Comparison of ENCODE assay signal across 8 mouse cellular contexts in the genomic region with DNA sequence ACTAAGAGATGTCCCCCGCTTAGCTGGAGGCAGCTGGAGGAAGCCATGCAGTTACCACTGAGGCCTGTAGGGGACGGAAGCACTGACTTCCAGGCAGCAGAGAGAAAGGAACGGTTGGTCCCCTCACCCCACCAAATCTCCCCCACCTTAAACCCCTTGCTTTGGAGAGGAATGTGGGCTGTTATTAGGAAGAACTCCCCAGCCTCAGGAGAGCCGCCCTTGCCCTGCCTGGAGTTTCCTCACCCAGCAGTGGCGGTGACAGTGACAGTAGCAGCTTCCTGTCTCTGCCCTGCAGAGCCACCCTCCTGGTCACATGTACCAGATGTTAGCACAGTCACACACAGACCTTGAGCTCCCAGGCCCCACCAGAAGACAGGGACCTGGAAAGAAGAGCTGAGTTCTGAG. TPM values are rescaled to one million over a fixed set of nuclear protein-coding genes. Genes with fewer than 3 reads are reported as not detected.
DNase-seq lines count a peak whose midpoint lies in the region; ATAC-seq and TF ChIP-seq lines count a peak whose summit lies in the region.

No protein-coding gene starts in this region.

- no peak overlapping the region for H3K27ac ChIP-seq in kidney, embryonic 16.5 days (ENCODE audit: low read length)
- peak overlapping the region; percentile 11; the same call in 1 of the 2 replicates for H3K27ac ChIP-seq in liver, postnatal 0 days (ENCODE audit: low read depth)
- H3K27ac ChIP-seq in thymus, adult 2 months (ENCODE audit: control insufficient read depth, insufficient read depth, low read length) = no peak overlapping the region
- no peak overlapping the region for H3K27ac ChIP-seq in forebrain, embryonic 13.5 days

- H3K4me1 ChIP-seq in kidney, embryonic 16.5 days (ENCODE audit: insufficient read depth, low read length) = peaks cover 18% of the 10 kb centered on the region
- peaks cover 6% of the 10 kb centered on the region; the same call in 1 of the 2 replicates for H3K4me1 ChIP-seq in liver, postnatal 0 days (ENCODE audit: insufficient read depth)
- peaks cover 12% of the 10 kb centered on the region for H3K4me1 ChIP-seq in thymus, adult 2 months (replicated peaks; ENCODE audit: control insufficient read depth, insufficient read depth, low read length)
- H3K4me1 ChIP-seq in forebrain, embryonic 13.5 days = peaks cover 9% of the 10 kb centered on the region

- H3K9me3 ChIP-seq in kidney, embryonic 16.5 days (ENCODE audit: low read length) = no peaks in the 10 kb centered on the region
- no peaks in the 10 kb centered on the region for H3K9me3 ChIP-seq in liver, postnatal 0 days (ENCODE audit: low read length)
- no peaks in the 10 kb centered on the region for H3K9me3 ChIP-seq in forebrain, embryonic 13.5 days (replicated peaks)

- peak; percentile 68 for TF ChIP-seq CTCF in liver, postnatal 0 days (IDR thresholded peaks at IDR 0.05; ENCODE audit: low read depth)
- TF ChIP-seq CTCF in thymus, adult 2 months (IDR thresholded peaks at IDR 0.05; ENCODE audit: borderline replicate concordance, control insufficient read depth, extremely low read depth, insufficient read depth, low read length, poor library complexity) = peak; percentile 82

- no peak for TF ChIP-seq POLR2A in thymus, adult 2 months (IDR thresholded peaks at IDR 0.05; ENCODE audit: control insufficient read depth, extremely low read depth, insufficient read depth, low read length, poor library complexity)

- H3K4me3 ChIP-seq in kidney, embryonic 16.5 days (ENCODE audit: low read length) = no peak overlapping the region
- no peak overlapping the region for H3K4me3 ChIP-seq in liver, postnatal 0 days (ENCODE audit: low read depth, low read length)
- no peak overlapping the region for H3K4me3 ChIP-seq in thymus, adult 2 months (ENCODE audit: control insufficient read depth, insufficient read depth, low read length)
- H3K4me3 ChIP-seq in forebrain, embryonic 13.5 days = no peak overlapping the region

- WGBS in kidney, embryonic 16.5 days = 37% methylated on average over 5 of the region's 5 CpGs
- WGBS in liver, postnatal 0 days (ENCODE audit: insufficient replicate concordance) = 12% methylated on average over 5 of the region's 5 CpGs
- WGBS in thymus, adult 2 months = 15% methylated on average over 5 of the region's 5 CpGs
- WGBS in forebrain, embryonic 13.5 days = 28% methylated on average over 5 of the region's 5 CpGs

- H3K4me2 ChIP-seq in kidney, embryonic 16.5 days (replicated peaks; ENCODE audit: low read depth, low read length) = no peak overlapping the region
- 0 out of 2 replicates have a peak overlapping the region, but pooled peaks have one; percentile 27 for H3K4me2 ChIP-seq in liver, postnatal 0 days (ENCODE audit: low read depth, low read length)
- H3K4me2 ChIP-seq in forebrain, embryonic 13.5 days = no peak overlapping the region

- no peaks in the 10 kb centered on the region for H3K36me3 ChIP-seq in kidney, embryonic 16.5 days (ENCODE audit: insufficient read depth, low read length)
- no peaks in the 10 kb centered on the region for H3K36me3 ChIP-seq in liver, postnatal 0 days (replicated peaks; ENCODE audit: insufficient read depth, low read length)
- no peaks in the 10 kb centered on the region for H3K36me3 ChIP-seq in thymus, adult 2 months (ENCODE audit: control insufficient read depth, insufficient read depth, low read length)
- no peaks in the 10 kb centered on the region for H3K36me3 ChIP-seq in forebrain, embryonic 13.5 days (ENCODE audit: poor library complexity, severe bottlenecking)

- TF ChIP-seq EP300 in liver, postnatal 0 days (IDR thresholded peaks at IDR 0.05; ENCODE audit: low read depth) = no peak

- ATAC-seq in kidney, embryonic 16.5 days (ENCODE audit: low FRiP score, low TSS enrichment) = no peak
- peak; percentile 48; the same call in 1 of the 2 replicates for ATAC-seq in liver, postnatal 0 days
- ATAC-seq in forebrain, embryonic 13.5 days = no peak

- no peak overlapping the region for H3K9ac ChIP-seq in kidney, embryonic 16.5 days (replicated peaks; ENCODE audit: low read length)
- no peak overlapping the region for H3K9ac ChIP-seq in liver, postnatal 0 days (replicated peaks)
- H3K9ac ChIP-seq in forebrain, embryonic 13.5 days = no peak overlapping the region

- H3K27me3 ChIP-seq in kidney, embryonic 16.5 days (ENCODE audit: insufficient read depth, low read length) = peaks cover 10% of the 10 kb centered on the region
- H3K27me3 ChIP-seq in liver, postnatal 0 days (ENCODE audit: insufficient read depth, low read length) = 0 out of 2 replicates have a peak, but pooled peaks cover 4% of the 10 kb centered on the region
- no peaks in the 10 kb centered on the region for H3K27me3 ChIP-seq in thymus, adult 2 months (ENCODE audit: control insufficient read depth, insufficient read depth, low read length)
- H3K27me3 ChIP-seq in forebrain, embryonic 13.5 days = peaks cover 40% of the 10 kb centered on the region

- DNase-seq in kidney, adult 18-20 months = peak; percentile 32
- peak; percentile 53 for DNase-seq in CD4-positive helper T cell, adult 2 months (ENCODE audit: low read depth, low spot score)
- DNase-seq in T-cell, adult 2 months (ENCODE audit: low spot score) = peak; percentile 59
- peak; percentile 53 for DNase-seq in liver, postnatal 0 days
- DNase-seq in thymus, adult 2 months = peak; percentile 51
- DNase-seq in urinary bladder, postnatal 4 days (ENCODE audit: low spot score in 2 of 2) = no peak

RNA-seq across cellular contexts. Expression of gene Runx3, which starts 58.6 kb away (rescaled TPM):
- 0.06 TPM in 1 of 2 replicates, not detected in the other for polyA plus RNA-seq in kidney, embryonic 16.5 days (2015; fragmentation: Nextera tagmentation; extraction: Ambion mirVana)
- polyA plus RNA-seq in liver, postnatal 0 days (2015; fragmentation: Nextera tagmentation; extraction: Ambion mirVana) = 0.39 and 0.46 TPM in 2 replicates
- polyA plus RNA-seq in thymus, adult 2 months (2012; rRNA removed) = 24.6 and 34.2 TPM in 2 replicates
- polyA plus RNA-seq in forebrain, embryonic 13.5 days (2015; fragmentation: Nextera tagmentation; extraction: Ambion mirVana) = not detected in 2 replicates

Comparison
In these comparisons a context has a peak if more than half of its experiments do, and no peak if none do; other contexts are left out.
1. DNase-seq: peak in kidney, adult 18-20 months (single experiment), CD4-positive helper T cell, adult 2 months (single experiment), T-cell, adult 2 months (single experiment), liver, postnatal 0 days (single experiment) and thymus, adult 2 months (single experiment); none in urinary bladder, postnatal 4 days (0 of 2).
2. RNA of gene Runx3, which starts 58.6 kb away (polyA plus RNA-seq): 24.6 to 34.2 TPM in thymus, adult 2 months; 0.39 to 0.46 TPM in liver, postnatal 0 days, not detected in forebrain, embryonic 13.5 days and 0.06 TPM in kidney, embryonic 16.5 days; every median in the first group is over 10 times any median in the second.